Mouse (Mus musculus): ENCODE results near the gene Pigr.

The Pigr gene

DNA sequence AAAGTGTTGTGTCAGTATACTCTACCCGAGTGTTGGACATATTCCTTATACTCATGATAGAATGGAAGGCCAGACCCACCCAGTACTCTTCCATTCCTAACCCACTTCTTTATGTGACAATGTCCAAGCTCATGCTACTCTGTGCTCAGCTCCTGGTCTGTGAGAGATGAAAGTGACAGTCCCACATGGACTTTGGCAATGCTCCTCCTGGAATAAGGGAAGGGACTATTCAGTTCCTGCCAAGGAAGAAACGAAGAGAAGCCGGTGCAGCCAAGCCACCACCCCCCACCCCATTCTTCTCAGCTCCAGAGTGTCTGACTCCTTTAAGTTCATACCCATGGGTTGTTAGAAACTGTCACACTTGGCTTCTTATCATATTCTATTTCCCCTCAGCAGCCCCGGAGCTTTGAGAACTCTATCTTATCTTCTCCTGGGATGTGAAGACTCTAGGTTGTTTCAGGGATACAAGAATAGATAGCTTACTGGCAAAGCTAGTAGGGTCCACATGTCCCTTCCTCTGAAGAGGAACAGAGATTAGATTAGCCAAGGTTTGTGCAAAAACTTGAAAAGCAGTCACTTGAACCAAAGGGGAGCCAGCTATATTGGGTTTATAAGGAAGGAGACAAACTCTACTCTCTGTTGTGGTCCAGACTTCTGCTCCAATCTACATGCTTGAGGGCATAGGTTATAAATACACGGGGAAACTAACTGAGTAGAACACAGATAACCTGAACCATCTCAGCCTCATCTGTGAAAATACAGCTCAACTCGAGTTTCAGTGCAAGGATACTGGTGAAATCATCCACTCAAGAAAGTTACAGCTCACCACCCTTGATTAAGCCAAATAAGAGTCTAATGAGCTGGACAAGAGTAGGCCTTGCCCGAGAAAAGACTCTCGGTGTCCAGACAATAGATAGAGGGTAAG lies 3.7 kb downstream of the Pigr start:
- in situ Hi-C loops (cut with MseI, MboI), result no loop called here

- in situ Hi-C loops (cut with MseI, MboI), result no loop called here
These were observed 6.0 kb downstream of the Pigr start for GRCm38 (mm10) chr1:130832230-130833149.

DNA sequence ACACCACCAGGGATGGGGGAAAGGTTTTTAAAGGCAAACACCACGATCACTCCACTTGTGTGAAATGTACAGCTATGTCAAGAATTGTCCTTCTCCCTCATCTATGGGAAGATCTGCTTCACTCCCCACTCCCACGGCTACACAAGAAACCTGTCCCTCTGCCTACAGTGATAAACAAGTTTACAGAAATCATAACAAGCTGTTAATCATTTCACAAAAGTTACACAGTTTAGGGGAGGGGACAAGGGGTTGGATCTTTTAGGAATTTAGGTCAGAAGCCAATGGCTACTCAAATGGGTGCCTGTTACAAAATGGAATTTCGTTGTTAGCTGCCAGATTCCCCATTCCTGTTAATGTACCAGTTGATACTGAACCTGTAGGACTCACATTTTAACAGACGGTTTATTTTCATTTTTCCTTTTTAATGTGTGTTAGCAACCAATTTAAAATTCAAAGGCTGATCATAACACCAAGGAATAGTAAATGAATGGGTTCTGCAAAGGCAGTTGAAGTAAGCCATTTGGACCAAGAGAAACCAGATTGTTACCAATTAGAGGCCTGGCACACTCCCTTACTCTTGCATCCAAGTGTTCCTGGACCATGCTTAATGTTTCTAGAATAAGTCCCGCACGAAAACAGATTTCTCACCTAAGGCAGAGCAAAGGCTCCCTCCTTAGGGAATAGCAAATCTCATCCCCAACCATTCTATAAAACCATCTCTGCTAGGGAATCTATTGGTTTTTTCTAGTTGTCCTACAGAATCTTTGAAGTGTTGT lies 8.9 kb downstream of the Pigr start:
- in situ Hi-C loops (cut with MseI, MboI), result no loop called here

DNA sequence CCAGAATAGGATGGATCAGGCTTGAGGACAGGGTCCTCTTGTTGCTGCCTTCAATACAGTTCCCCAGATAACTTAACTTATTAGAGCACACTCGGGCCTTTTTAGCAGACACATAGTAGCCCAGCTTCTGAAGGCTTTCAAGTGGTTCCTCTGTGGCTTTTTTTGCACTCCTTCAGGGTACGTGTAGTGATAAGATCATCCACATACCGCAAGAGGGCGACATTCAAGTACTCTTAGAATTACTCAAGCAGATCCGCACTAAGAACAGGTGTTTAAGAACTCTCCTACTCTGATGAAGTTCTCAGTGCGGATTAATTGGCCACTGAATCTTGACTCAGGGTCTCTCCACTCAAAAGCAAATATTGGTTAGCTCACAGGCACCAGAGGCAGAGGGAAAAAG lies 11.8 kb downstream of the Pigr start:
- in situ Hi-C loops (cut with MseI, MboI), result no loop called here

DNA sequence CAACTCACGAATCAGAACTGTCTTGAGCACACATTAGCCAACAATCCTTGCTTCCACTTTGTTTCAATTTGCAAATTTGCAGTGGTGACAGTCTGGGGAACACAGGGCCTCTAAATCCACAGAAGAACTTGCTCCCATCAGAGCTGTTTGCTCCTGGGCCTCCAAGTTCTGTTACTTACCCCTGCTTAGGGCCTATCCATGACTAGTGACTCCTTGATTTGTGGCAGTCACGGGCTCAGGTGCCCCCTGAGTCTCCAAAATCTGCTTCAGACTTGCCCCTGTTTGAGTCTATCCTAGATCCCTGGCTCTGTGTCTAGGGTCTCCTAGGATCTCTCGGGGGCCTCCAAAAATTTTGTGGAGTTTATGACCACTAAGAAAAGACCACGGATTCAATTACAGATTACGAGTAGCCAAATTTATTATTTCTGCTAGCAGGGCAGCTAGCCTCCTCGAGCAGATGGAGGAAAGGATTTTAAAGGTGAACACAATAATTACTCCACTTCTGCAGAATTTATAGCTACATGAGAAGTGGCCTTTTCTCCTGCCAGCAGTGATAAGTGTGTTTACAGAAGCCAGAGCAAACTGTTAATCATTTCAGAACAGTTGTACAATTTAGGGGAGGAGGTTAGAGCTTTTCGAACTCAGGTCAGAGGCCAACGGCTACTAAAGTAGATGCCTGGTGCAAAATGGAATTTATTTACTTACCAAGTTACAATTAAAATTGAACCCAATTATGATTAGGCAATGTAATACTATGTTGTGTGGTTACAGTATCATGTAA lies 14.3 kb downstream of the Pigr start:
- in situ Hi-C loops (cut with MseI, MboI), result no loop called here

GRCm38 (mm10) chr1:130841621-130842020 lies 15.1 kb downstream of the Pigr start:
- in situ Hi-C loops (cut with MseI, MboI), result no loop called here

GRCm38 (mm10) chr1:130844516-130844915 lies 18.0 kb downstream of the Pigr start:
- in situ Hi-C loops (cut with MseI, MboI), result no loop called here

GRCm38 (mm10) chr1:130849530-130850214 lies 23.2 kb downstream of the Pigr start:
- in situ Hi-C loops (cut with MseI, MboI), result no loop called here

DNA sequence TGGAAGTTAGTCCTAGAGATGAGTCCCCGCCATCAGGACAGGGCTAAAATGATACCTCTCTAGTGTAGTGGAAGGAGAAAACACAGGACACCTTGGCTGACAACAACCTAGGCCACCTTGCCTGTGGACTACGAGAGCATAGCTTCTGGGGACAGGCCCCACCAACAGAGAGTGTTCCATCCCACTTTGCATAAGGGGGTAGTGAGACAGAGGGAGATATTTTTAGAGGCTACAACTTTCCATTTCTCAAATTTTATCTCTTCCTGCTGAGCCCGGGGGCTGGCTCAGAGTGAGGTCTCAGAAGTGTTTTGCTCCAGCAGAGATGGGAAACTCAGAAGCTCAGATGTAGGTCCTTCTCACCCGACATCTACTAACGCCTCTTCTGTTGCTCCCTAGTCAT lies 23.9 kb downstream of the Pigr start:
- in situ Hi-C loops (cut with MseI, MboI), result no loop called here

GRCm38 (mm10) chr1:130854819-130855218 lies 28.3 kb downstream of the Pigr start:
- in situ Hi-C loops (cut with MseI, MboI), result no loop called here

GRCm38 (mm10) chr1:130855723-130856122 lies 29.2 kb downstream of the Pigr start:
- in situ Hi-C loops (cut with MseI, MboI), result no loop called here

- in situ Hi-C loops (cut with MseI, MboI), result no loop called here
These were observed 31.0 kb downstream of the Pigr start for GRCm38 (mm10) chr1:130857456-130857855.

GRCm38 (mm10) chr1:130864238-130864637 lies 37.8 kb downstream of the Pigr start:
- in situ Hi-C loops (cut with MseI, MboI), result no loop called here

DNA sequence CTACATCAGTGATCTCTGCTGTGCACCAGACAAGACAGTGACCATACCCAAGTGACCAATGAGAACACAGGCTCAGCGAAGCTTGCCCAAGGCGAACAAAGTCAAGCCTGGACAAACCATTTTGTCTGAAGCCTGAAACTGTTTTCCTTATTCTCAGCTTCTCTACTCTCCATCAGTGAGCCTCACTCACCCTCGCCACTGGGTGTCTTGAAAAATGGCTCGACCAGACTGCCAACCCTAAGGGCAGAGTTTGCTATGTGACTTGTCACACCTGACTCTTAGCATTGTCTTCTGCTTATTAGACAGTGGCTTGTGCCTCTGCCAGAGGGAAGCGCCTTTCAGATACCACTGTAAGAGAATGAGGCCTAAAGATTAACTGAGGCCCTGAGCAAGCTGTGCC lies 38.3 kb downstream of the Pigr start:
- in situ Hi-C loops (cut with MseI, MboI), result no loop called here

GRCm38 (mm10) chr1:130865541-130866221 lies 39.2 kb downstream of the Pigr start, which contains the start of gene Fcmr:
Gene Fcmr, plus strand, starts transcription at chr1:130865669.
- in situ Hi-C loops (cut with MseI, MboI), result no loop called here

- in situ Hi-C loops (cut with MseI, MboI), result loop anchor here in 1 of 2 experiments (5.0 kb wide), 1 partner anchor 184 kb away; no protein-coding TSS in a partner anchor
These were observed 46.4 kb downstream of the Pigr start for GRCm38 (mm10) chr1:130872912-130873311.

DNA sequence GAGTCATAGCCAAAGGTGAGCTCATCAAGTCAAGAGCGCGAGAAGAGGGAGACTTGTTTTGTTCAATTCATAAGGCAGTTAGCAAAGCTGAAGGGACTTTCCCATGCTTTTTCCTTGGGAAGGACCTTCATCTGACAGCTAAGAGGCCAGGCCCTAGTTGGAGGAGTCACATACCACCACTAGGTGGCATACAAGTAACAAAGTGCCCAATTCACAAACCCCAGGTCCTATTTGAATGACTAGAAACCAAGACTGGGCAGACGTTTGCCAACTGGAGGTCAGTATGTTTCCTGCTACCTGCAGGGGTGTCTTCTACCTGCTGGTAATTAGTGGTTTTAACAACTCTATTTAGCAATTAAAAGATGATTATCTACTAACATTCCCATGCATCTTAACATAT lies 48.7 kb downstream of the Pigr start:
- in situ Hi-C loops (cut with MseI, MboI), result loop anchor here in 1 of 2 experiments (5.0 kb wide), 2 partner anchors 112 to 182 kb away; no protein-coding TSS in a partner anchor

- in situ Hi-C loops (cut with MseI, MboI), result loop anchor here in 1 of 2 experiments (5.0 kb wide), 2 partner anchors 111 to 181 kb away; no protein-coding TSS in a partner anchor
These were observed 49.4 kb downstream of the Pigr start for GRCm38 (mm10) chr1:130875910-130876309.

DNA sequence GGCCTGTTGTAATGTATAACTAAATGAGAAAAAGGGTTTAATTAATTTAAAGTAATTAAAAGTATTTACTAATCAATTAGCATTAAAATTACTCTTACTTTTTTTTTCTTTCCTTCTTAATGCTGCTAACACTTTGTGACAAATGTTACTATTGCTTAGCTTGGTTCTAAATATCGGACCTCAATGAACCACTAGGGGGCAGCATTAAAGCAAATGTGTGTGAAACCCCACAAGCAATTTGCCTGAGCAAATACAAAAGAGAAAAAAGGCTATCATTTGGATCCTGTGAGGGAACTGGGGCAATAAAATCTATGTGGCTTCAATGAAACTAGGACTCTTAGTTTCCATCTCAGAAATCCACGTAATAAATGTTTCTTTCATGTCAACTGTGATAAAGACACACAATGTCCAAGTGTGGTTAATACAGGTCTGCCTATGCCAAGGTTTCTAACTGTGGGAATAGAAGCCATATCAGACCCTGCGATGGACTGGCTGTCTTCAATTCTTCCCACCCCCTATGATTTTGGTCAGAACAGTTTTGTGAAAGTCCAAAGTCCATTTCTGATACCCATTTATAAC lies 50.5 kb downstream of the Pigr start:
- in situ Hi-C loops (cut with MseI, MboI), result loop anchor here in 1 of 2 experiments (5.0 kb wide), 2 partner anchors 110 to 180 kb away; no protein-coding TSS in a partner anchor

Measured in mouse trophoblast stem cell (cell line).